In genomic region chr4:144957721-144958120, GRCm38 (mm10) we compare ENCODE assay signal across 16 mouse cellular contexts.
A peak's percentile ranks its signal among the peaks of the same experiment; 100 is the strongest.
DNase-seq lines count a peak whose midpoint lies in the region; TF ChIP-seq lines count a peak whose summit lies in the region.
"Had no signal": no experiment of that assay in that cellular context is flagged by ENCODE, and none has a peak within 500 bp of the region (broad histone marks: within the 10 kb centered on the region; RNA-seq: fewer than 3 reads in every experiment).

No protein-coding gene starts in this region.

- no peak for TF ChIP-seq POLR2A in kidney, adult 2 months (IDR thresholded peaks at IDR 0.05; ENCODE audit: low read depth, low read length)

- H3K4me1 ChIP-seq in kidney, adult 2 months (ENCODE audit: control insufficient read depth, insufficient read depth, low read length) = peaks cover 26% of the 10 kb centered on the region

- peak; percentile 91 for DNase-seq in kidney, adult 2 months
- DNase-seq in kidney, postnatal 10 days = no peak
- peak; percentile 88 for DNase-seq in adipocyte (ENCODE audit: low spot score)
- peak; percentile 57 for DNase-seq in adrenal gland, postnatal 14 days
- DNase-seq in kidney, postnatal 25 days = peak; percentile 57 to 82
- no peak for DNase-seq in frontal cortex, postnatal 14 days (ENCODE audit: low spot score in 2 of 2)
- no peak for DNase-seq in spleen, postnatal 10 days (ENCODE audit: low spot score in 2 of 2)
- DNase-seq: cerebellum, adult 8-10 months; embryo, embryonic 11 days; left cerebral cortex, postnatal 4 days; right cerebral cortex, postnatal 4 days had no signal

- TF ChIP-seq CTCF in kidney, adult 2 months (conservative IDR thresholded peaks at IDR 0.05; ENCODE audit: insufficient read depth, insufficient read length, low read depth, low read length) = no peak

- peak overlapping the region; percentile 89 for H3K27ac ChIP-seq in kidney, adult 2 months (ENCODE audit: insufficient read depth, low read depth, low read length)
- H3K27ac ChIP-seq: heart, embryonic 13.5 days; lung, embryonic 15.5 days; midbrain, embryonic 10.5 days had no signal

- H3K27me3 ChIP-seq in kidney, adult 2 months (replicated peaks; ENCODE audit: control insufficient read depth, insufficient read depth, low read length) = no peaks in the 10 kb centered on the region
- H3K27me3 ChIP-seq: heart, embryonic 13.5 days; lung, embryonic 15.5 days had no signal

- H3K36me3 ChIP-seq in kidney, adult 2 months (ENCODE audit: control insufficient read depth, insufficient read depth, low read length) = no peaks in the 10 kb centered on the region
- H3K36me3 ChIP-seq: G1E; lung, embryonic 15.5 days; midbrain, embryonic 10.5 days had no signal

- WGBS in kidney, adult 2 months = 44% methylated on average over 2 of the region's 2 CpGs

- no peak overlapping the region for H3K4me3 ChIP-seq in kidney, adult 2 months (ENCODE audit: insufficient read depth, low read depth, low read length)
- H3K4me3 ChIP-seq: heart, embryonic 13.5 days; lung, embryonic 15.5 days; midbrain, embryonic 10.5 days; myocyte had no signal

Comparison
In these comparisons a context has a peak if more than half of its experiments do, and no peak if none do; other contexts are left out.
1. DNase-seq: peak in kidney, adult 2 months (single experiment), adipocyte (single experiment), adrenal gland, postnatal 14 days (single experiment) and kidney, postnatal 25 days (2 of 2); none in kidney, postnatal 10 days (single experiment), frontal cortex, postnatal 14 days (0 of 2) and spleen, postnatal 10 days (0 of 2).